Mouse (Mus musculus) megakaryocyte, embryonic 14.5 days (primary cell): ENCODE measurements around the gene Sqor.

Experiments
- FLI1 ChIP-seq: IDR thresholded peaks from 2 replicates; pipeline ENCODE4 v1.6.1; 2012; ENCODE audit warnings: low read length, inconsistent platforms, mixed read lengths
- GATA1 ChIP-seq: IDR thresholded peaks from 3 replicates; pipeline ENCODE4 v1.6.1; 2012; ENCODE audit warnings: mixed read lengths, low read length, inconsistent platforms, borderline replicate concordance

DNA sequence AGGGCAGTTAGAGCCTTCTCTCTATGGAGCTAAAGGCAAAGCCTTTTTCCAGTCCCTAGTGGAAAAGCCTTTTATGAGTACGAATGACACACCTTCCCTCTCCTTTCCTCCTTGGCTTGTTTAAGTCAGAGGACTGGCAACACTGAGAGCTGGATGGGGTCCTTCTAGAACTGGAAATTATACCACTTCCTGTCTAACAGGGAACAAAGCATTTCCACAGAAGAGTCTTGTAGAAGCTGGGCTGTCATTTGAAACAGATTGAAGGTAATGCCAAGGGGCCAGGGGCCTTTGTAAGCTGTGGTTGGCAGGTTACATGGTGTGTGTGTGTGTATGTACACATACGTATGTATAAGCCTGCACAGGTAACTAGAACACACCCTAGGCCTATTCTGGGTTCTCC, 51.9 kb downstream of the Sqor start:
- TF ChIP-seq GATA1 (no peak), FLI1 (no peak)
